Mouse (Mus musculus): ENCODE data around the gene Dvl1.

Dvl1 gene

DNA sequence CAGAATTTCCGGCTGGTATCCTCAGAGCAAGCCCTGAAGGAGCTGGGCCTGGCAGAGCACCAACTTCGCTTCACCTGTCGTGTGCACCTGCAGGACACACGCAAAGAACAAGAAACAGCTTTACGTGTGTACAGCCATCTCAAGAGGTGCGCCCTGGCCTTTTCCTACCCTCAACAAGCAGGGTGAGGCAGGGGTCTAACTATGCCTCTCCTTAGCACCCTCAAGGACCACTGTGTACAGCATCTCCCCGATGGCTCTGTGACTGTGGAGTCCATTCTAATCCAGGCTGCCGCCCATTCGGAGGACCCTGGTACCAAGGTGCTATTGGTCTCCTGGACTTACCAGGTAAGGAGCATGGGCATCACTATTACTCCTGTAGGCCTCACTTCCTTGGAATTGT lies 41.0 kb downstream of the Dvl1 start:
- ChIA-PET POLR2A (interaction anchor here in 2 of 4 experiments (0.6 to 1.5 kb wide), 6 partner anchors 19 to 75 kb away, joined by 3 read pairs; partner anchors contain the start of genes Ccnl2 (in 1 of the 2), Cptp (in 1 of the 2) and Ints11 (in 1 of the 2)), CTCF (interaction anchor here in 1 of 4 experiments (0.7 kb wide), 1 partner anchor 40 kb away, joined by 3 read pairs; no protein-coding TSS in a partner anchor)

DNA sequence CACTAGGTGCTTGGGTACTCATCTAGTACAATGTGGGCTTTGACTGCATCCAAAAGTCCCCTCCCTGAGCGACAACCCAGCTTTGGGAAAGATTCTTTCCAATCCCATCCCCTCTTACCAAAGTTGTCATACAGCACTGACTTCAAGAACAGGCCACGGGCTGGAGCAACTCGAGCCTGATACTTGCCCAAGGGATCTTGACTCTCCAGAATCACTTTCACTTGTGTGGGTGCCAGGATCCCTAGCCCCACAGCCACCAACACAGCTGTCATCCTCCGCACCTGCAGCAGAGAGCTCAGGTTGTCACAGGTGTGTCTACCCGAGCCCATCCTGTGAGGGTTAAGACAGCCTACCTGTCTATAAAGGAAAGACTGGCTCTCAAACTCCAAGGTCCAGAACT lies 42.1 kb downstream of the Dvl1 start:
- POLR2A ChIA-PET = interaction anchor here in 2 of 4 experiments (0.6 to 1.5 kb wide), 7 partner anchors 9 to 408 kb away, joined by 3 to 4 read pairs (median 3); no protein-coding TSS in a partner anchor

DNA sequence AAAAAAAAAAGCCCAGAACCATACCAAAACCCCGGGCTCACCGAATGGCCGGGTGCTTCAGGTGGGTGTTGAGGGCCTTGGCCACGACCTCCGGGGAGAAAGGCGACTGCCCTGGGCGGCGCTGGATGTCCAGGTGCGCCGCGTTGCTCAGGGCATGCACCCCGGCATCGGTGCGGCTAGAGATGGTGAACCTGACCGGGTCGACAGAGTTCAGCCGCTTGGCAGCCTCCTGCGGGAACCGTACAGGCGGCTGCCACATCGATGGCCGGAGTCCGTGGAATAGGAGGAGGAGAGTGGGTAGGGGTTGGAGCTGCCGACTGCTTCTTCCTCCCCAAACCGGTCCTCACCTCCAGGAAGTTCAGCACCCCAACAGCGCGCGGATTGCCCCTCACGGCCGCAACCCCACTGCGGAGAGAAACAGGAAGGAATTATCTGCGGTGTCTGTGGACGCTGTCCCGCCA lies 43.8 kb downstream of the Dvl1 start:
- ChIA-PET CTCF (interaction anchor here in 3 of 4 experiments (0.5 to 1.0 kb wide), 6 partner anchors 9 to 222 kb away, joined by 3 to 4 read pairs (median 3); no protein-coding TSS in a partner anchor), POLR2A (interaction anchor here in 3 of 4 experiments (0.6 to 3.4 kb wide), 19 partner anchors 8 to 307 kb away, joined by 3 to 9 read pairs (median 3); partner anchors contain the start of genes Ube2j2 (in 2 of the 3), 9430015G10Rik (in 1 of the 3), Aurkaip1 (in 1 of the 3) and C1qtnf12 (in 1 of the 3))

More for the DNA sequence above, 42.1 kb downstream of the Dvl1 start:
- CTCF ChIA-PET = interaction anchor here in 1 of 4 experiments (0.7 kb wide), 1 partner anchor 15 kb away, joined by 3 read pairs; no protein-coding TSS in a partner anchor

DNA sequence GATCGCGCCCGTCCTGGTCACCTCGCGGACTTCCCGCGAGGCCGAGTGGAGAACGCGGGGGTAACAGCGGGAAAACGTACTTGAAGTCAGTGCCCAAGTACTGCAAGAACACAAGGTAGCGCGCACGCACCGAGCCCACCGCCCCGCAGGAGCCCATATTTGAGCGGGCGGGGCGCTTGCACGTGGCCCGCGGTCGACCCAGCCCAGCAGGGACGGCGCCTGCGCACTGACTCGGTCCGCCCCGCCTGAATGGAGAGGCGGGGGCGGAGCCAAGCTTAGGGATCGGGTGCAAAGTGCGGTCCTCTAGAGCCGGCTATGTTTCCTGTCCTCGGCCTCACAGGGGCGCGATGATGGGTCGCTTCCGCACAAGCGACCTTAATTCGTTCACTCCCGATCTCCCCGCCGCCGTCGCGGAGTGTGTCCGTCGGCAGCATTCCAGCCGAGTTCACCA lies 44.4 kb downstream of the Dvl1 start, which contains the start of the genes Pusl1 and Acap3:
TSS of gene Pusl1 (minus strand) at position 231 of the 451 bp plus-strand sequence.
TSS of gene Acap3 (plus strand) at position 272 of the 451 bp plus-strand sequence.
- CTCF ChIA-PET = interaction anchor here in 3 of 4 experiments (0.5 to 2.8 kb wide), 7 partner anchors 13 to 221 kb away, joined by 3 to 7 read pairs (median 3); no protein-coding TSS in a partner anchor
- POLR2A ChIA-PET = interaction anchor here in 3 of 4 experiments (0.7 to 3.4 kb wide), 25 partner anchors 8 to 307 kb away, joined by 3 to 9 read pairs (median 4); partner anchors contain the start of genes Ube2j2 (in 3 of the 3), 9430015G10Rik (in 1 of the 3), Aurkaip1 (in 1 of the 3) and C1qtnf12 (in 1 of the 3)

DNA sequence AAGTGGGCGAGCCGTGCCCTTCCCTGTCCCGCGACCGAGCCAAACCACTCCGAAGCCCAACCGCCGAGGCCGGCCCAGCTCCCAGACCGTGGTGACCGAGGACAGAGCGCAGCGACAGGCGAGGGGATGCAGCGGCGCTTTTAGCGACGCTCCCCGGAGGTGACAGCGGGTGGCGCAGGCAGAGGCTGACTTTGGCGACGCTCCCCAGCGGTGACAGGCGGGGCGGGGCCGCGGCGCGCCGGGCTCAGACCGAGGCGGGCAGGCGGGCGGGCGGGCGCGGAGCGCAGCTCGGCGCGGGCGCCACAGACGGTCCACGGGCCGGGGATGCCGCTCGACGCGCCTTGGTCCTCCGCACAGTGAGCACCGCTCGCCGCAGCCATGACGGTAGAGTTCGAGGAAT lies 44.8 kb downstream of the Dvl1 start:
- CTCF ChIA-PET = interaction anchor here in 3 of 4 experiments (0.6 to 2.8 kb wide), 6 partner anchors 12 to 186 kb away, joined by 3 to 7 read pairs (median 3); no protein-coding TSS in a partner anchor

DNA sequence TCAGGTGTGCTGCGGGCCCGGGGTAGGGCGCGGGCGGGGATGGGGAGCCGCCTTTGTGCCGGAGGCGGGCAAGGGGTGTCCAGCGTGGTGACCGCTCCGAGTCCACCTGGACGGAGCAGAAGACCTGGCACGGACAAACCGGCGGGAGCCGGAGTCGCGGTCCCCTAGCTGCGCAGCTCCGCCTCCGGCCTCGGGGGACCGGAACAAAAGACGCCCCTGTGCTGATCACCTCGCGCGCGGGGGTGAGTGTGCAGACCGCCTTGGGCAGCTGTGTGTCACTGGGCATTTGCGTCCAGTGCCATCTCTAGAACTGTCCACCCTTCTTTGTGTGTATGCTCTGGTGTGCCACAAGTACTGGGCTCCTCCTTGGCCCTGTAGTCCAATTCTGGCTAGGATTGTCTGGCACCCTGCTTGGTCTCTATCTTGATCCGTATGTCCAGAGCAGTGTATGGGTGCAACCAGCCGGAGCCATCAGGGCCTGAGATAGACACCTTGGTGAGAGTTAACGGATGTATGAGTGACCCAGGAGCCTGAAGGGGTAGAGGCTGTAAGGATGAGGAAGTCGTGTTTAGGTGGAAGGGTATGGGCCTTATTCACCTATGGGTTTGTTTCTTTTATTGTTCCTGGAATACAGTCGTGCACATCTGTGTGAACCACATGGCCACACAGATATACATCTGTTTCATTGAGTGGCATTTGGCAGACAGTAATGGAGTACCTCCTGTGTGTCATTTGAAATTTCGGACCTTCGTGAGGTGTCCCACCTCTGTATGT lies 45.4 kb downstream of the Dvl1 start:
- ChIA-PET CTCF (interaction anchor here in 1 of 4 experiments (1.9 to 2.8 kb wide), 2 partner anchors 59 to 67 kb away, joined by 4 to 7 read pairs; no protein-coding TSS in a partner anchor), POLR2A (interaction anchor here in 3 of 4 experiments (0.6 to 3.4 kb wide), 19 partner anchors 8 to 223 kb away, joined by 3 to 9 read pairs (median 4); partner anchors contain the start of genes Ube2j2 (in 2 of the 3), 9430015G10Rik (in 1 of the 3), Aurkaip1 (in 1 of the 3) and Cptp (in 1 of the 3))

More for the DNA sequence above, 44.8 kb downstream of the Dvl1 start:
- POLR2A ChIA-PET = interaction anchor here in 3 of 4 experiments (0.6 to 3.4 kb wide), 24 partner anchors 9 to 306 kb away, joined by 3 to 9 read pairs (median 4); partner anchors contain the start of genes Ube2j2 (in 3 of the 3), 9430015G10Rik (in 1 of the 3), Aurkaip1 (in 1 of the 3) and C1qtnf12 (in 1 of the 3)

DNA sequence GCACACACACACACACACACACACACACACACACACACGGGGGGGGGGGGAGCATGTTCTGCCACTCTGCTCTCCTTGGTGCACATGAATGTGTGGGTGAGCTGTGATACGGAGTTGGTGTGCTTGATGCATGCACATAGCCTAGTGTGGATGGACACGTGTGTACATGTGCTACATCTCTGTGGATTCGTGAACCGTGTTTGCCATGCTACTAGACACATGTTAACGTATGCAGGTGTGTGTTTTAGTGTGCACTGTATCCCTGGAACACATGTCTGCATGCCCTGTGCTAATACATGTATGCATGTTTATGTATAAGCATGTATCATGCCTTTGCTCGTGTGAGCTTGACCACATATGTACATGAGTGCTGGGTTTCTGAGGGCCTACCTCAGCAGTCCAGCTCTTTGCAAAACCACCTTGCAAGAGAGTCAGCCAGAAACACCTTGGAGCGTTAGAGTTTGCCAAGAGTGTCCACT lies 46.0 kb downstream of the Dvl1 start:
- ChIA-PET POLR2A (interaction anchor here in 2 of 4 experiments (0.7 to 4.2 kb wide), 6 partner anchors 13 to 138 kb away, joined by 4 to 31 read pairs (median 7); partner anchors contain the start of genes Cptp (in 2 of the 2), Ints11 (in 2 of the 2) and Ube2j2 (in 1 of the 2)), CTCF (interaction anchor here in 1 of 4 experiments (1.9 to 2.8 kb wide), 2 partner anchors 59 to 66 kb away, joined by 4 to 7 read pairs; no protein-coding TSS in a partner anchor)

DNA sequence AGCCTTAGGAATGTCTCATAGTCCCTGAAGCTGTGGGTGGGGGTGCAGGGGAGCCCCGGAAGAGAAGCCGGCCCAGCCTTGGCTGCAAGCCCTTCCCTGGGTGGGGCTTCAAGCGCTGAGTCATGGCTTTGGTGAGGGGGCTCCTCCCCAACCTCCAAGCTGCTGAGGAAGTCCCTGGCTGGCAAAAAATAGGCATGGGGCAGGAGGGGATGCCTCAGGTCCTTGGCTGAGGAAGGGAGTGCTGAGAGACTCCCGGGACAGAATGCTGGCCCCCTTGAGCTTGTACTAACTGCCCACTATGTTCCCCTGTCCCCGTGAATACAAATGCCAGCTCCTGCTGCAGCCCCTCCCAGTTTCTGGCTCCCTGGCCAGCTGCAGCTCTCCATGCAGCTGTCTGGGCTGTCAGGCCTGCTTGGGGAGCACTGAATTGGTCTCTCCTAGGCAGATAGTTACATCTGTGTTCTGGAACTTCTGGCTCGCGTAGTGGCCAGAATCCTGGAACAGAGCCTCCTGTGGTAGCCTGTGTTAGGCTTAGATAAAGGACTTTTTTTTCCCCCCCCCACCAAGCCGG lies 47.2 kb downstream of the Dvl1 start:
- ChIA-PET CTCF (interaction anchor here in 3 of 4 experiments (0.7 to 2.8 kb wide), 5 partner anchors 8 to 65 kb away, joined by 3 to 7 read pairs (median 4); no protein-coding TSS in a partner anchor), POLR2A (interaction anchor here in 2 of 4 experiments (0.6 to 4.2 kb wide), 30 partner anchors 8 to 469 kb away, joined by 3 to 31 read pairs (median 4); partner anchors contain the start of genes 9430015G10Rik (in 2 of the 2), Cptp (in 2 of the 2), Ints11 (in 2 of the 2) and Ube2j2 (in 2 of the 2))

DNA sequence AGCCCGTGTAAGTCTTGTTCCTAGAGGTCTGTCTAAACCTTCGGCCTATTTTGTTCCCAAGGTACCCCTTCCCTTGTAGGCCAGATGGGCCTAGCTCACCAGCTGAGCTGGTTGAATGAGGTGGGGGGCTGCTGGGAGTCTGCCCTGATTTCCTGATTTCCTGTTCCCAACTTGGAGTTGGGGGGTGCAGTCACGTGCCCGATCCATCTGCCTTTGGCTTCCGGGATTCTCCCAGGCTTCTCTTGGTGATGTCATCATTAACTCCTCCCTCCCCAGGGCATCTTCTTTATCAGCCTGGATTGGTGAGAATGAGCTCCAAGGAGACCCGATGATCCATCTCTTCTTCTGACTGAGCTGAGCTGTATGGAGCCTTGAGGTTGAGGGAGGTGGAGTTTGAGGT lies 48.0 kb downstream of the Dvl1 start:
- ChIA-PET CTCF (interaction anchor here in 2 of 4 experiments (0.5 to 1.7 kb wide), 4 partner anchors 9 to 61 kb away, joined by 3 to 5 read pairs (median 4); no protein-coding TSS in a partner anchor), POLR2A (interaction anchor here in 2 of 4 experiments (0.6 to 4.2 kb wide), 30 partner anchors 8 to 301 kb away, joined by 3 to 31 read pairs (median 4); partner anchors contain the start of genes Cptp (in 2 of the 2), Ints11 (in 2 of the 2), Ube2j2 (in 2 of the 2) and Mxra8 (in 1 of the 2))

DNA sequence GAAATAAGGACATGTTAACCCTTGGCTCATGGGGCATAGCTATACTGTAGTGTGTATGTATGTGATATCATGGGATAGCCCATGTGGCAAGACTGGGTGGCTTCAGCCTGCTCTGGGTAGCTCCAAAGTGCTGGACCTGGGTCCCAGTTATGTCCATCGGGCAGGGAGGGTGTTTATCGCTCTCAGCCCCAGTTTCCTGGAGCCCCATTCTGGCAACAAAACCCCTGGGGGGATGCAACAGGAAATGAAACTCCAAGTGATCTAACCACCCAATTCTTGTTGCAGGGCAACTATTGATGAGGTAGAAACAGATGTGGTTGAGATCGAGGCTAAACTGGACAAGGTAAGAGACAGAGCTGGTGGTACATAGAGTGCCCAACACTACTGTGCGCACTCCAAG lies 48.6 kb downstream of the Dvl1 start:
- ChIA-PET POLR2A (interaction anchor here in 2 of 4 experiments (0.6 to 4.2 kb wide), 22 partner anchors 8 to 164 kb away, joined by 3 to 31 read pairs (median 4); partner anchors contain the start of genes Cptp (in 2 of the 2), Ints11 (in 2 of the 2), Ube2j2 (in 2 of the 2) and Ccnl2 (in 1 of the 2)), CTCF (interaction anchor here in 2 of 4 experiments (0.5 to 1.7 kb wide), 4 partner anchors 8 to 17 kb away, joined by 3 to 5 read pairs (median 3); no protein-coding TSS in a partner anchor)

DNA sequence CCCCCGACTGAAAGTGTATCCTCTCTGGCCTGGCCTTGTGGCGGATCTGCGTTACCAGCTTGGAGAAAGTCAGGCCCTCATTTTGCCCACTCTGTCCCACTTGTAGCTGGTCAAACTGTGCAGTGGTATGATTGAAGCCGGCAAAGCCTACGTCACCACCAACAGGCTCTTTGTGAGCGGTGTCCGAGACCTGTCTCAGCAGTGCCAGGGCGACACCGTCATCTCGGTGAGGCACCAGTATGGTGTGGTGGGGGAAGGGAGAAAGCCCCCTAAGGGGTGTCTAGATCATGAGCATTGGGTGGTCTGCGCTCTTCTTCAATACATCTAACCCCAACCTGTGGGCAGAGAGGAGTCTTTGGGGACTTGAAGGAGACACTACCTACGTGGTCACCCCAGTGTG lies 49.3 kb downstream of the Dvl1 start:
- CTCF ChIA-PET = interaction anchor here in 1 of 4 experiments (1.7 kb wide), 1 partner anchor 8 kb away, joined by 5 read pairs; no protein-coding TSS in a partner anchor

DNA sequence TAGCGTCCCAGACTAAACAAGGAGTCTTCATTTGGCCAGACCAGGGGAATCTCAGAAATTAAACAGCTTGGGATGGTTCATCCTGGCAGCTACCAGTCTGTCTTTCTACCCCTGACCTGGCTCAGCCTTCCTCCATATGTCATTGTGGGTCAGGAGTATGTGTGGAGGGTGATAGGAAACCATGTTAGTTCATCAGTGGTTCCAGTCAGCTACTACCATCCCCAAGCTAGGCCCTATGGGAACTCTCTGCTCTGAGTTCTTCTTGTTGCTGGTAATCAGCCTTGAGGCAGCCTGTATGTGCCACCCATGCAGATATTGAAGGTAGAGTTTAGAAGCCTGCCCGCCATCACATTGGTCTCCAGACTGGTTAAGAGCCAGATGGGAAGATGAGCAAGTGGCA lies 51.1 kb downstream of the Dvl1 start:
- ChIA-PET POLR2A (interaction anchor here in 1 of 4 experiments (0.8 to 1.2 kb wide), 2 partner anchors 12 to 29 kb away, joined by 3 to 4 read pairs; partner anchors contain the start of genes Cptp and Ints11), CTCF (interaction anchor here in 3 of 4 experiments (0.5 to 0.8 kb wide), 3 partner anchors 9 to 1100 kb away, joined by 3 to 6 read pairs (median 3); no protein-coding TSS in a partner anchor)

More for the DNA sequence above, 49.3 kb downstream of the Dvl1 start:
- POLR2A ChIA-PET = interaction anchor here in 2 of 4 experiments (0.5 to 4.2 kb wide), 8 partner anchors 10 to 84 kb away, joined by 3 to 31 read pairs (median 5); partner anchors contain the start of genes Ccnl2 (in 1 of the 2), Cptp (in 1 of the 2), Ints11 (in 1 of the 2) and Mxra8 (in 1 of the 2)

DNA sequence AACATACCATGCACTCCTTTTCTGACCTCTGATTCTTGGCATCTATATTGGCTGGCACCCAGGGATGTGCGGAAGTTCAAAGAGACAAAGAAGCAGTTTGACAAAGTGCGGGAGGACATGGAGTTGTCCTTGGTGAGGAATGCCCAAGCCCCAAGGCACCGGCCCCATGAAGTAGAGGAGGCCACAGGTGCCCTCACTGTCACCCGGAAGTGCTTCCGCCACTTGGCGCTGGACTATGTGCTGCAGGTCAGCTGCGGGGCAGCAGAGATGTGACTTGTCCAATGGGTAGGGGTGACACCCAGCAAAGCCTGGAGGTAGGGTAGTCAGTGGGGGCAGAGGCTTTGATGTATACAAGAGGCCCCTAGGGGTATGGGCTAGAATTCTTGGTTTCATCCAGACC lies 52.2 kb downstream of the Dvl1 start:
- ChIA-PET POLR2A (no interaction called here), CTCF (interaction anchor here in 1 of 4 experiments (0.6 to 0.8 kb wide), 3 partner anchors 60 to 202 kb away, joined by 3 to 4 read pairs (median 4); no protein-coding TSS in a partner anchor)

DNA sequence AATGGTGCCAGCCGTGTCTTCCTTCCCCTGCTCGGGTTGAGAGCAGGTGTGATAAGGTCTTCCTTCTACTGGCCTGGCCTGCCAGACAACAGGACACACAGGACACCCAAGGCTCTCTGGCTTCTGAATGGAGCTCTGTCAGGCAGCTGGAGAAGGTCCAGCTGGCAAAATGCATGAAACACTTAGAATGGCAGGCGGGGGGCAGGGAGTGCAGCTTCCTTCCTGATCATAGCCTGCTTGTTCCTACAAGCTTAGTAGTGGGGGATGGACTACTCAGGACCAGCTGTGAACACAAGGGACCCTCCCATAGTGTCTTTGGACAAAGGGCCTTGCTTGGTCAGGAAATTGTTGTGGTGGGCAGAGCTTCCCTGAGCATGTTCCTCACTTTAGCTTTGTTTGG lies 54.0 kb downstream of the Dvl1 start:
- ChIA-PET CTCF (interaction anchor here in 3 of 4 experiments (0.6 to 1.3 kb wide), 3 partner anchors 58 to 131 kb away, joined by 3 to 4 read pairs (median 4); no protein-coding TSS in a partner anchor), POLR2A (interaction anchor here in 2 of 4 experiments (0.8 to 1.0 kb wide), 2 partner anchors 9 to 44 kb away, joined by 4 read pairs; partner anchors contain the start of genes Acap3 (in 1 of the 2) and Pusl1 (in 1 of the 2))

DNA sequence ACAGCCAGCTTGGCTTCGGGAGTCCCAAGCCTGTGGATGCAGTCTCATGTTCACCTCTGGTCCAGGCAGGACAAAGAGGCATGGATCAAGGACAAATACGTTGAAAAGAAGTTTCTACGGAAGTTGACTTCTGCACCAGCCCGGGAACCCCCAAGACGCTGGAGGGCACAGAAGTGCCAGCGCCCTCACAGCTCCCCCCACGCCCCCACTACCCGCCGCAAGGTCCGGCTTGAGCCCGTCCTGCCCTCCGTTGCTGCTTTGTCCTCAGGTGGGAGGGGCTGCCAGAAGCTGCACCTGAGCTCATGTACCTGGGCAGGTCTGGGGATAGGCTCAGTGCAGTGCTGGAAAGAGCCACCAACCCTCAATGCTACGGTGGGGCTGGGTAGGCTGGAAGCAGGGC lies 56.0 kb downstream of the Dvl1 start:
- CTCF ChIA-PET = no interaction called here
- POLR2A ChIA-PET = interaction anchor here in 2 of 4 experiments (0.6 to 1.7 kb wide), 4 partner anchors 8 to 327 kb away, joined by 3 to 9 read pairs (median 6); partner anchors contain the start of genes Acap3 (in 1 of the 2), Pusl1 (in 1 of the 2) and Ube2j2 (in 1 of the 2)

Data from embryonic stem cell, embryonic (primary cell).